Mouse (Mus musculus) hindlimb bud, embryonic 11.5 days (tissue): Measurements from ENCODE around the gene Msantd2.

Experiments
- DNase-seq: peaks from one replicate; pipeline ENCODE4 v3.0.0-alpha.2; 2012; ENCODE audit warnings: low read depth, low spot score; ENCODE audit errors: extremely low spot score

Msantd2 gene

DNA sequence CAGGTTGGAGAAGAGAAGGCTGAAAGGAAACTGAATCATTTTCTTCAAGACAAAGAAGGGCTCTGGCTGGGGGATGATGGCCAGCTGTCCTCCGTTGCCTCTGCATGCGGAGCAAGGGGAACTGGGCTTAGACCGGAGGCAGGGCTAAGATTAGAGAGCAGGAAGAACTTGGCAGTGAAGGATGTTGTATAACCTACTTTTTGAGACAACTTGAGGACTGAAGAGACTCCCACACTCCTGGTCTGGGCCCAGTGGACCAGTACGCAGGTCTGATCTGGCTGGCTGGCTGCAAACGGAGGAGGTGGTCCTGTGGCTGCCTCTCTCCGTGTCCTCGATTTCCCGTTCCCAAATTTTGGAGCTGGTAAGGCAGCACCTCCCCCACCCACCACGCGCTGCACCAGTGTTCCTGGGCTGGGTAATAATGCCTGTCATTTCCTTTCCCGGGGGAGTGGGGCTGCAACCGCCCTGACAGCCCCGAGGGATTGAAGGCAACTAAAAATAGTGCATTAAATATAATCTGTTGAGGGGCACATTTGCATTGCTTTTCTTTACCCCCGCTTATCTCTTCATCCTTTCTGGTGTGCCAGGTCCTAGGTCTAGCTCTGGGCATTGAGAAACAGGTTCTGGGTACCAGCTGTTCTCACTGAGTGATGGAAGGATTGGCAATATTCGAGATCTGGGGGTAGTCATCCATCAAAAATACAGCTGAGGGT is 78.9 kb downstream of the Msantd2 start:
- no peak for DNase-seq

DNA sequence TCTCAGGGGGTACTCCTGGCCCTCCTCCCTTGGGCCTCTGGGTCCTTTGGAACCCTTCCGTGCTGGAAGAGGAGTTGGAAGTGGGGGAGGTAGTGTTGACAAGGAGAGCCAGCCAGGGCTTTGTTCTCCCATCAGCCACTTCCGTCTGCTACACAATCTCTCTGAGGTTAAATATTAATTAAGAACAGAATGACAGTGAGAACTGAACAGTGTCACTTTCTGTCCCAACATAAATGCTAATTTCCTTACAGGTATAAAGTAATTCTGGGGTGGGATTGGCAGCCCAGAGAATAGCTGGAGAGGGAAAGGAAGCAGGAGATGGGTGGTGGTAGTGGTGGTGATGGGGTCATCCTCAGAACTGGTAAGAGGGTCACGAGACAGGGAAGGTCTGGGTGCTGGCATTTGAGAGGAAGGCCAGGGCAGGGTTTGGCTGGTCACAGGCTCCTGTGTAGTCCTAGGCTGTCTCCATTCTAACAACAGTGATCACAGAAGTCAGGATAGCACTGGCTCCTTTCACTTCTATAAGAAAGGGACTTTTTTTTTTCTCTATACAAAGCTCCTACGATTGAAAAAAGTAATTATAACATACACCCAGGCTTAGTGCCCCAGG is 79.6 kb downstream of the Msantd2 start:
- DNase-seq, result no peak

GRCm38 (mm10) chr9:37569231-37569835 is 80.2 kb downstream of the Msantd2 start:
- DNase-seq, result no peak

DNA sequence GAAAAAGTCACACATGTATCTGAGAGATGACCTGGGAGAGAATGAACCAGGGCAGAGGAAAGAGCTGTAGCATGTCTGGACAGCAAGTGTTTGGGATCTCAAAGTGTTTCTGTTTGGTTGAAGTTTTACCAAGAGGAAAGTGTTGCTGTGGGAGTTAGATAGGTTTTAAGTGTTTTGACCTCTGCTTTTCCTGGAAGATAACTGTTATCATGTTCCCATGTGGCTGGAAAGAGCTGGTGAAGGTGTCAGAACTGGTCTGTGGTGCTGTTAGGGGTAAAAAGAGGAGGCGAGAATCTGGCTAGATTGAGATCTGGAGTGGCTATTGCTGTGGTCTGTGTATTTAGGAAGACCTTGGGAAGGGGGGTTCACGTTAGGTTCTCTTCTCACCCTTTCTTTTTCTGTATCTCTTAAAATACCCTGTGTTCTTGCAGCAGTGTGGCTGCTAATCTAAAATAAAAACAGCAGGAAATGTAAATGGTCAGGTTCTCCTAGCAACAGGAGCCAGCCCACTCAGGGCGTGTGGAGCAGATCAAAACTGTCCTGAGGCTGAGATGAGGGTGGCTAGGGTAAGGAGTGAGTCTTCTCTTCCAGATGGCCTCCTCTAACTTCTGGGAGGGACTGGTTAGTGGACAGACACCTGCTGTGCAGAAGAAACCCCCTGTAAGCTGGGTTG is 83.2 kb downstream of the Msantd2 start:
- DNase-seq, result no peak
